Mouse (Mus musculus): ENCODE data around the gene Olfr46.
"Not testable (repeated sequence)": the region's sequence is repeated elsewhere in the genome, so short reads cannot be mapped to it uniquely, and the experiment has no call there.

Olfr46 gene

DNA sequence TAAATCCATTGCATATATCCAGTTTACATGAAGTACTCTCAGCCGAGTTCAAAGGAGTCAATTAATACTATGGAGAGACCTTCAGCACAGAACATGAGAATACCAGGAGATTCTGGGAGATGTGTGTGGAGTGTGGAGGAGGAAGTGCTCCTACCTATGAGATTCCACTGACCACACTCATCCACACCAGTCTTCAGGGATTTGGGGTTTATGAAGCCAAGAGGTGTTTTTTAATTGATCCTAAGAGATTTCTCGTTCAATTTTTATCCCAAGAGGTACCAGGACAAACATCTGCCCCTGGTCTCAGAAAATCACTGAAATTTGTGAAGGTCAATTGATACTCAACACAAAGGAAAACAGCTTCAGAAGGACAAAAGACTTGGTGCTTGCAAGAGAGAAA is at the start of gene Olfr46:
TSS of gene Olfr46 (plus strand) at position 301 of the 400 bp plus-strand sequence.
- not testable (repeated sequence) for DNase-seq (ENCODE audit: low spot score)

DNA sequence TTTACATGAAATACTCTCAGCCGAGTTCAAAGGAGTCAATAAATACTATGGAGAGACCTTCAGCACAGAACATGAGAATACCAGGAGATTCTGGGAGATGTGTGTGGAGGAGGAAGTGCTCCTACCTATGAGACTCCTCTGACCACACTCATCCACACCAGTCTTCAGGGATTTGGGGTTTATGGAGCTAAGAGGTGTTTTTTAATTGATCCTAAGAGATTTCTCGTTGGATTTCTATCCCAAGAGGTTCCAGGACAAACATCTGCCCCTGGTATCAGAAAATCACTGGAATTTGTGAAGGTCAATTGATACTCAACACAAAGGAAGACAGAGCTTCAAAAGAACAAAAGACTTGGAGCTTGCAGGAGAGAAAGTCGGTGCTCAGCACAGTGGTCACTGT is 33.5 kb upstream of the Olfr46 start, which contains the start of gene Olfr538:
TSS of gene Olfr538 (plus strand) at position 301 of the 400 bp plus-strand sequence.
- DNase-seq (ENCODE audit: low spot score), result no peak

DNA sequence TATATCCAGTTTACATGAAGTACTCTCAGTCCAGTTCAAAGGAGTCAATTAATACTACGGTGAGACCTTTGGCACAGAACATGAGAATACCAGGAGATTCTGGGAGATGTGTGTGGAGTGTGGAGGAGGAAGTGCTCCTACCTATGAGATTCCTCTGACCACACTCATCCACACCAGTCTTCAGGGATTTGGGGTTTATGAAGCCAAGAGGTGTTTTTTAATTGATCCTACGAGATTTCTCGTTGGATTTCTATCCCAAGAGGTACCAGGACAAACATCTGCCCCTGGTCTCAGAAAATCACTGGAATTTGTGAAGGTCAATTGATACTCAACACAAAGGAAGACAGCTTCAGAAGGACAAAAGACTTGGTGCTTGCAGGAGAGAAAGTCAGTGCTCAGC is 27.6 kb downstream of the Olfr46 start, which contains the start of gene Olfr61:
TSS of gene Olfr61 (plus strand) at position 301 of the 400 bp plus-strand sequence.
- not testable (repeated sequence) for DNase-seq (ENCODE audit: low spot score)

DNA sequence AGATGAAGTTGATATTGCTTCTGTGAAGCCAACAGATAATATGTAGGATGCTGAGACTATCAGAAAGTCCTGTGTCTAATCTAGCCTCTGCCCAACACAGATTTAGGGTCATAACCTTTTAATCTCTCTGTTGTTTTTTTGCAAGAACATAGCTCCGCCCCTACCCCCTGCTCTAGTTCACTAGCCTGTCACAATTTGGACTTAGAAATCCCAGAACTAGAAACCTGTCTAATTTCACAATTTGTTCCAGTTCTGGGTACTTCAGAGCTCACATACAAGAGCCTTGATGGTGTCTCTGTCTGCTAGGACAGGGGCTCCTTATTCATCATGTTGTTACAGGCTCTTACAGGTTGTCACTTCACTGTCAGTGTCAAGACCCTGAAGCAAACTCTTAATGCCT is 29.5 kb downstream of the Olfr46 start:
- DNase-seq (ENCODE audit: low spot score), result no peak

DNA sequence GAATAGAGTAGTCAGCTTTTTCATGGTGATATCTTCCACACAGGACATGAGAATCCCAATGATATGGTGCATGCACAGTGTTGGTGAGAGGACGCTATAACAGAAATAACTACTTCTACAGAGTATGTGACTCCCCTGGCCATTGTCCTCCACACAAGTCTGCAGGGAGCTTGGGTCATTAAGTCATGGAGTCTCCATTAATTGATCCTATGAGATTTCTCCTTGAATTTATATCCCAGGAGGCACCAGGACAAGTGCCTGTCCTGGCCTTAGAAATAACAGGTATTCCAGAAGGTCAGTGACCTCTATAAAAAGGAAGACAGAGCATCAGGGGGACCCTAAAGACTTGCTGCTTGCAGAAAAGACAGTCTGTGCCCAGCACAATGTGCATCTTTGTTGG is 45.1 kb downstream of the Olfr46 start, which contains the start of gene Olfr53:
TSS of gene Olfr53 (plus strand) at position 301 of the 400 bp plus-strand sequence.
- DNase-seq (ENCODE audit: low spot score), result no peak

DNA sequence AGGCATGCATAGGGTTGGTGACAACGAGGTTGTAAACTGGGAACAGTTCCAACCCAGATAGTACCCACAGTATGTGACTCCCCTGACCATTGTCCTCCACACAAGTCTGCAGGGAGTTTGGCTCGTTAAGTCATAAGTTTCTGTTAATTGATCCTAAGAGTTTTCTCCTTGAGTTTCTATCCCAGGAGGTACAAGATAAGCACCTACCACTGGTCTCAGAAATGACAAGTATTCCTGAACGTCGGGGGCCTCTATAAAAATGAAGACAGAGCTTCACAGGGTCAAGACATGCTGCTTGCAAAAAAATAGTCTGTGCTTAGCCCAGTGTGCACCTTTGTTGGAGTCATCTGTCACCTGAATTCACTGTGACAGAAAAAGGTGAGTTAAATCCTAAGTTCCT is 58.6 kb downstream of the Olfr46 start, which contains the start of gene Olfr539:
TSS of gene Olfr539 (plus strand) at position 301 of the 400 bp plus-strand sequence.
- no peak for DNase-seq (ENCODE audit: low spot score)
